Mouse (Mus musculus) adrenal gland, adult (tissue): ENCODE results near the gene Dhps.
A peak's percentile ranks its signal among the peaks of the same experiment; 100 is the strongest.
"Not testable (repeated sequence)": the region's sequence is repeated elsewhere in the genome, so short reads cannot be mapped to it uniquely, and the experiment has no call there.

Source experiments
- DNase-seq, 2 experiments: peaks; one replicate each; pipeline ENCODE4 v3.0.0; 2022 to 2023; ENCODE audit warnings: low spot score in 1 of 2; ENCODE audit not compliant: inconsistent age in 2 of 2

Gene Dhps

DNA sequence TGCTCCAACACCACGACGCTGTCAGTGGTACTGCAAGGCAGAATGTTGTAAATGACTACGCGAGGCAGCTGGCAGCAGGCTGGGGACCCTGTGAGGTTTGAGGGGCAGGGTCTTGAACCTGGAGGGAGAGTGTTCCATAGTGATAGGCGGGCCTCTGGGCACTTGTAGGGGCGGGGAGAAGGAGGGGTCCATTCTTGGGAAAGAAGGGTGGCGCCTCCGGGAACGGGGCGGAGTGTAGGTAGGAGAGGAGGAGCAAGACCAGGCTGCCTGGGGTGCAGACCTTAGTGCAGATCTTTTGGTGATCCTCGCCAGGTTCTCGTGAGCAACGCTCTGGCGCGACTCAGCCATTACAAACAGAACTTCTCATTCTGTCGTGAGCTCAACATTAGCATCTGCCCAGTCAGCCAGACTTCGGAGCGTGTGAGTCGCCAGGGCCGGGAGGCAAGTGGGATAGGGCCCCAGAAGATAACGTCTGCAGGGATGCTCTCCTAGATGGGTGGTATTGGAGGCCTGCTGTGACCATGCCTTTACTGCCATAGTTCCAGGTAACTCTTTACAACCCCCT is 20.1 kb downstream of the Dhps start:
- peak in 1 of 2 experiments; percentile 21 for DNase-seq

GRCm38 (mm10) chr8:85095051-85095450 is 23.5 kb downstream of the Dhps start:
- DNase-seq, result no peak

DNA sequence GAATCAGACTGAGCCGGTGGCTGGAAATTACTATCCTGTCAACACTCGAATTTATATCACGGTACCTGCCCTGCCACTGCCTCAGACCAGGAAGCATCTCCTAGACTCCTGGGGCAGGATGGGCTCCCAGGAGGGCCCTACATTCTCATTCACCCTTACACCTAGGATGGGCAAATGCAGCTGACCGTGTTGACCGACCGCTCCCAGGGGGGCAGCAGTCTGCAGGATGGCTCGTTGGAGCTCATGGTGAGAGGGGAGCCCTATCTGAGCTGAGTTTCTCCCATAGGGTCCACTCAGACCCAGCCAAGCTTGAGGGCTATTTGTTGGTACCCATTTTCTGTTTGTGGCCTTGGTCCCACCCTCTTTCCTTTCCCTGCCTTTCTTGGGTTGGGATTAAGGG is 24.0 kb downstream of the Dhps start:
- no peak for DNase-seq

GRCm38 (mm10) chr8:85096196-85096595 is 24.6 kb downstream of the Dhps start:
- no peak for DNase-seq

DNA sequence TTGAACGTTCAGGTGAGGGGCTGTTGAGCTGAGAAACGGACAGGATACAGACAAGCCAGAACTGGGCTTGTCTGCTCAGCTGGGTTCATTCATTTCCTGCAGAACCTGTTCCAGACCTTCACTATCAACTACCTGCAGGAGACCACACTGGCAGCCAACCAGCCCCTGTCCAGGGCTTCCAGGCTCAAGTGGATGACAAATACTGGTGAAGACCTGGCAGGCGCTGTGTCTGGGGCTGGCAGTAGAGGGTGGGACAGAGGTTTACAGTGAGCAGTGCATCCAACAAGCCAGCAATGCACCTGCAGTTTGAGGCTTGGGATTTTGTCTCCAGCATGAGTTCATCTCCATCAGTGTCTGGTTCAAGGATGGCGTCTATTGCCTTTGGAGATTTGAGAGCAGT is 25.3 kb downstream of the Dhps start:
- DNase-seq, result no peak

GRCm38 (mm10) chr8:85100076-85100665 is 28.6 kb downstream of the Dhps start:
- DNase-seq, result no peak

DNA sequence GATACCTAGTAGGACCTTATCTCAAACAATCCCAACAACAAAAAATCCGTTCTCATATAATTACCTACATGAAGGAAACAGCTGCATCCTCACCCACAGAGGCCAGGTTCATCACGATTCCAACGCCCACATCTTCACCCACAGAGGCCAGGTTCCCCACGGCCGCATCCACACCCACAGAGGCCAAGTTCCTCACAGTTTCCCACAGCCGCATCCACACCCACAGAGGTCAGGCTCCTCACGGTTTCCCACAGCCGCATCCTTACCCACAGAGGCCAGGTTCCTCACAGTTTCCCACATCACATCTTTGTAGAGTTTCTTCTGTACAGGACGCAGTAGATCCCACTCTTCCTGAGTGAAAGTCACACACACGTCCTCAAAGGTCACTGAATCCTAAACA is 41.7 kb downstream of the Dhps start:
- DNase-seq, result no peak

- DNase-seq, result no peak
These were observed 43.9 kb downstream of the Dhps start for GRCm38 (mm10) chr8:85115501-85115900.

DNA sequence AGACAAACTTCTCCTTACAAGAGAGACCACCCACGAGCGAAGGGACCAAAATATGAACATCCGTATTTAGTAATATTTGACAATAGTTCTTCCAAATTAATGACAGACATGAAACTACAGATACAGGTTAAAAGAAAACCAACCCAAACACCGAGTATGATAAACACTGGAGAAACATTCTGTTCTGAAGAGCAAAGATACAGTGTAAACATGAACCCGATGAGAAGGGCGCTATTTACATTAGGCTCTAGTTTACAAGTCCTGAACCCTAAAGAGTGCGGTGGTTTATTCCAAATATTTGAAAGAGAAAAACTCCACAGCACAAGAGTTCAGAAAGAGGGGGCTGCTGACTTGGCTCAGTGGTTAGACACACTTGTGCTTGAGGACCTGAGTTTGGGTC is 45.4 kb downstream of the Dhps start:
- no peak for DNase-seq

- DNase-seq, result peak; percentile 79 to 95
These were observed 47.8 kb downstream of the Dhps start for GRCm38 (mm10) chr8:85119052-85119981.

DNA sequence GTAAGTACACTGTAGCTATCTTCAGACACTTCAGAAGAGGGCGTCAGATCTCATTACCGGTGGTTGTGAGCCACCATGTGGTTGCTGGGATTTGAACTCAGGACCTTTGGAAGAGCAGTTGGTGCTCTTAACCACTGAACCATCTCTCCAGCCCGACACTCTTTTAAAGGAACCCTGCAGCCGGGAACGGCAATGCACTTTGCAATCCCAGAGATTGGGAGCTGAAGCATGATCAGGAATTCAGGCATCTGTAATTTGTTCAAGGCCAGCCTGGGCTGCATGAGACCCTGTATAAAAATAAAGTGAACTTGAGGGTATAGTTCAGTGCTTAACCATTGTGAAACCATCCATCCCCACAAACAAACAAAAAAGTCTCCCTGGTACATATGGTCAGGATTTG is 48.7 kb downstream of the Dhps start:
- DNase-seq, result not testable (repeated sequence)

DNA sequence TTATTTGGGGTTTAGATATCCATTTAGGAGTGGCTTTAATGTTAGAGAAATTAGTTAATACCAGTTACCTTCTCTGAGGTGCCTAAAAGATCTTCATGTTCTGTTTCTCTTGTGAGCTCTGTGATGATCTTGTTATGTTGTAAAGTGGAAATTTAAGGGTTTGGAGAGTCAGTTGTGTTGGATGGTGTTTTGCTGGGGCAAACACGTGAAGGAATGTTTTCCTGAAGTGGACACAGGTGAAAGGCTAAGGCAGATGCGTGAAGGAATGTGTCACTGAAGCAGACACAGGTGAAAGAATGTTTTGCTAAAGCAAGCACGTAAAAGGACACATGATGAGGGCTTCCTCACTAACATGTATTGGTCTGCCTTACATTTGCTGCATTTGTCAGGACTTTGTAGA is 51.4 kb downstream of the Dhps start, which contains the start of gene Zfp791:
Gene Zfp791 (minus strand): TSS at position 101 of the 400 bp plus-strand sequence.
- no peak for DNase-seq

DNA sequence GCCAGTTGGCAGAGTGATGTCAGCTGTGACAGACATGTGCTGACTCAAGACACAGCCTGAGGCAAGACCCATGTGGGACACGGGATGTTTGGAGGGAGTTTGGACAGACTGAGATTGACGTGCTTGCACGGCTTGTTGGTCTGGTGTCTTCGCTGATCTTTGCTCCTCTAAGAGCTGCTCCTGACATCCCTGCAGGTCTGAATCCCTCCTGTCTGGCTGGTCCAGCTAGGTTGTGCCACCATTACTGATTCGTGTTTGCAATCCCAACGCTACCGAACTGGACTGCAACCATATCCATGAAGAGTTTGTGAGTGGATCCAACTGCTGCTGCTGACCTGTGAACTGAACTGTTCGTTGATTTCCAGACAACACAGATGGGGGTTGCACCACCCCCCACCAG is 52.1 kb downstream of the Dhps start:
- DNase-seq, result no peak
